14 mouse cellular contexts compared by ENCODE assay signal in genomic region chr9:99340126-99340525, GRCm38 (mm10). TPM values are rescaled to one million over a fixed set of nuclear protein-coding genes. Genes with fewer than 3 reads are reported as not detected.
"Had no signal": no experiment of that assay in that cellular context is flagged by ENCODE, and none has a peak within 500 bp of the region (broad histone marks: within the 10 kb centered on the region; RNA-seq: fewer than 3 reads in every experiment).

No protein-coding gene starts in this region.

- ATAC-seq: liver, postnatal 0 days; lung, postnatal 0 days; midbrain, embryonic 13.5 days; midbrain, embryonic 15.5 days had no signal

- DNase-seq: liver, embryonic 13.5 days; liver, postnatal 0 days; lung, adult 2 months; lung, postnatal 14 days; lung, postnatal 36 days; right cerebral cortex, postnatal 14 days; thymus, adult 2 months; thymus, postnatal 25 days; thymus, postnatal 4 days had no signal

RNA-seq across cellular contexts. Expression of gene Esyt3, which starts 18.2 kb away (rescaled TPM):
- total RNA-seq: megakaryocyte progenitor cell, adult 5-6 weeks; monocyte, adult 5-6 weeks had no signal
